Mouse (Mus musculus): Measurements from ENCODE around the gene Gcc2. TPM values are rescaled to one million over a fixed set of nuclear protein-coding genes. Genes with fewer than 3 reads are reported as not detected.
"Not testable (repeated sequence)": the region's sequence is repeated elsewhere in the genome, so short reads cannot be mapped to it uniquely, and the experiment has no call there.

Gene Gcc2
- polyA plus RNA-seq, 1 experiment from 2014 or later = 44.6 TPM

DNA sequence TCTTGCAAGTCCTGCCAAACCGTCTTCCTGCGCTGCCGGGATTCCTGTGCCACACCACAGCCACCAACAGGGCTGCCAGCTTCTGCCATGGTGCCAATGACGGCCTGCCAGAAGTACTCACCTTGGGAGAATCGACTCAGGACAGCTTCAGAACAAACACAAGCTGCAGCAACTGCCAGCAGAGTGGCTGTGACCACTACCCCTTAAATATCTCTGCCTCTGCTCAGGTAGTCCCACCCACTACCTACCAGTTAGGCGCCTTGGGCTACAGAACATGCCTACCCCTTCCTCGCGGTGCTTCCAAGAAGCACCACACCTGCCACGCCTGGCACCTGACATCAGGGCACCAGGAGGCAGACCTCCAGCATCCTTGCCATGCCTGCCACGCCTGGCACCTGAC lies 18.7 kb upstream of the Gcc2 start, which contains the start of gene Gm4981:
Gm4981 (minus strand) TSS at position 89 of the 400 bp plus-strand sequence.
- Histone ChIP-seq H3K9me3 (peaks cover 18% of the 10 kb centered on the region), H3K36me3 (no peaks in the 10 kb centered on the region), H3K27ac (no peak within 1 kb of the TSS), H3K4me1 (no peaks in the 10 kb centered on the region), H3K27me3 (ENCODE audit: insufficient read depth, poor library complexity, severe bottlenecking) (no peaks in the 10 kb centered on the region), H3K4me3 (no peak within 1 kb of the TSS)
- 84% methylated on average over 10 of the region's 10 CpGs for WGBS
- peak; percentile 83 for DNase-seq (ENCODE audit: low spot score)

GRCm38 (mm10) chr10:58238984-58239740 lies 16.1 kb upstream of the Gcc2 start:
- peak; percentile 94 for DNase-seq (ENCODE audit: low spot score)
- H3K4me1 ChIP-seq; H3K27me3 ChIP-seq (ENCODE audit: insufficient read depth, poor library complexity, severe bottlenecking); H3K9me3 ChIP-seq; H3K27ac ChIP-seq; H3K4me3 ChIP-seq; H3K36me3 ChIP-seq: not testable (repeated sequence)
- 73% methylated on average over 8 of the region's 8 CpGs for WGBS

DNA sequence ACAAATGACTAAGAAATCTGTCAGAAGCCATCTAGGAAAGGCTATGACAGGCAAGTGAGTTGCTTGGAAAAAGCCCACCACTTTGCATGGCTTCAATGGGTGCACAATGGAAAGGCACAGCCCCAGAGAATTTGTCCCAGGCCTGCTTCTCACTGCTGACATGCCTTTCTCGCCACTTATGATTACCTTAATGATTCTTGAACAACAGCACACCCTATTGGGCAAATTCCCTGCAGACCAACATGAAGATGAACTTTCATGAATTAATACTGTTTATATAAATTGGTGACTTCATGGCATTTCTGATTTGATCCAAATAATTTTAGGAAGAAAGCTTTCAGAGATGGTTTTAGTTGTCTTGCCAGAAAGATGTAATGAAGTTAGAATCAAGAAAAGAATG lies 5.8 kb upstream of the Gcc2 start:
- 23% methylated on average over 1 of the region's 1 CpGs for whole genome bisulfite sequencing
- H3K4me1 ChIP-seq = peaks cover under 1% of the 10 kb centered on the region; the same call in 1 of the 2 replicates
- H3K36me3 ChIP-seq = no peaks in the 10 kb centered on the region
- H3K27ac ChIP-seq = no peak overlapping the region
- no peaks in the 10 kb centered on the region for H3K27me3 ChIP-seq (ENCODE audit: insufficient read depth, poor library complexity, severe bottlenecking)
- DNase-seq (ENCODE audit: low spot score) = no peak
- no peak overlapping the region for H3K4me3 ChIP-seq
- H3K9me3 ChIP-seq = no peaks in the 10 kb centered on the region

GRCm38 (mm10) chr10:58254635-58255175 lies 592 bp upstream of the Gcc2 start:
- no peaks in the 10 kb centered on the region for H3K27me3 ChIP-seq (ENCODE audit: insufficient read depth, poor library complexity, severe bottlenecking)
- no peak for DNase-seq (ENCODE audit: low spot score)
- peak overlapping the region; percentile 91 for H3K4me3 ChIP-seq
- no peaks in the 10 kb centered on the region for H3K9me3 ChIP-seq
- H3K27ac ChIP-seq = peak overlapping the region; percentile 92; the same call in 1 of the 2 replicates
- peaks cover 14% of the 10 kb centered on the region; the same call in 1 of the 2 replicates for H3K36me3 ChIP-seq
- peaks cover 3% of the 10 kb centered on the region; the same call in 1 of the 2 replicates for H3K4me1 ChIP-seq
- WGBS = 43% methylated on average over 6 of the region's 6 CpGs

- WGBS = 6% methylated on average over 4 of the region's 4 CpGs
- peaks cover 3% of the 10 kb centered on the region; the same call in 1 of the 2 replicates for H3K4me1 ChIP-seq
- no peaks in the 10 kb centered on the region for H3K27me3 ChIP-seq (ENCODE audit: insufficient read depth, poor library complexity, severe bottlenecking)
- no peak for DNase-seq (ENCODE audit: low spot score)
- peaks cover 22% of the 10 kb centered on the region for H3K36me3 ChIP-seq
- no peaks in the 10 kb centered on the region for H3K9me3 ChIP-seq
- H3K27ac ChIP-seq = peak overlapping the region; percentile 92; the same call in 1 of the 2 replicates
- H3K4me3 ChIP-seq = peak overlapping the region; percentile 91
Measured at GRCm38 (mm10) chr10:58255954-58256353, 657 bp downstream of the Gcc2 start.

- peaks cover 3% of the 10 kb centered on the region; the same call in 1 of the 2 replicates for H3K4me1 ChIP-seq
- 73% methylated on average over 5 of the region's 5 CpGs for WGBS
- no peaks in the 10 kb centered on the region for H3K27me3 ChIP-seq (ENCODE audit: insufficient read depth, poor library complexity, severe bottlenecking)
- peaks cover 37% of the 10 kb centered on the region for H3K36me3 ChIP-seq
- H3K9me3 ChIP-seq = no peaks in the 10 kb centered on the region
- H3K4me3 ChIP-seq = no peak overlapping the region
- DNase-seq (ENCODE audit: low spot score) = no peak
- H3K27ac ChIP-seq = no peak overlapping the region
Measured at GRCm38 (mm10) chr10:58258466-58258865, 3.2 kb downstream of the Gcc2 start.

DNA sequence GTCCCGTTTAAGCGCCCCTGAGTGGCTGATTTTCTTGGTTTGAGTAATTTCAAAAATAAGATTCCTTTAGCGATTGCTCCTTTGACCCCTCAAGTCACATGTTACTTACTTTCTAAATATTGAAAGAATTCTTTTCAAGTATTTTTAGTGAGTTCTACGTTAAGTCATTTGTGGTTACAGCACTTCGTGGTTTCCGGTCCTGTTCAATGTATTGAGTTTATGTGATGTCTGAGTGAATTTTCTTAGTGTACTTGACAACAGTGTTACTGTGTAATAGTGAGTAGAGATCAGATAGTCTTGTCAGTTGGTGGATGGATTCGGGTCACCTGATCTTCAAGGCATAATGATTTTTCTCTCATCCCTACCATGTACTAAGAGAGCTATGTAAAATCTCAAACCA lies 26.9 kb downstream of the Gcc2 start:
- Histone ChIP-seq H3K27me3 (ENCODE audit: insufficient read depth, poor library complexity, severe bottlenecking) (peaks cover 35% of the 10 kb centered on the region), H3K36me3 (peaks cover 74% of the 10 kb centered on the region), H3K4me3 (no peak overlapping the region), H3K27ac (no peak overlapping the region), H3K9me3 (no peaks in the 10 kb centered on the region), H3K4me1 (no peaks in the 10 kb centered on the region)
- no peak for DNase-seq (ENCODE audit: low spot score)
- 90% methylated on average over 7 of the region's 7 CpGs for WGBS

DNA sequence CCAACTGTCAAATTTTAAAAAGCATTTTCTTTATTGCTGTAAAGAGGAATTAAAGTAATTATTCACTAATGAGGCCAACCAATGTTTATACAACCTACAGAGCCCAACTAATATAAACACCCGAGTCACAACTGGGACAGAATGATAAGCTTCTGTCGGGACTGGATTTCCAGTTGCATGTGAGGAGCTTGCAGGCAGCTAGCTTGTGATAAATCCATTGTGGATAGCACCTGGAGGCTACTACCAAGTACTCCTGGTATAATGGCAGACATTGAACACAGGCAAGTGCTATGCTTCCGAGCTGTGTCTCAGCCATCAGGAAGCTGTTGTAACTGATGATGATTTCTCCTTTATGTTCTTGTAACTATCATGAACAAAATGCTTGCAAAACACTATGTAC lies 35.4 kb downstream of the Gcc2 start:
- no peak overlapping the region for H3K27ac ChIP-seq
- 49% methylated on average over 3 of the region's 3 CpGs for WGBS
- peaks cover 83% of the 10 kb centered on the region for H3K36me3 ChIP-seq
- no peak overlapping the region for H3K4me3 ChIP-seq
- H3K9me3 ChIP-seq = no peaks in the 10 kb centered on the region
- no peak for DNase-seq (ENCODE audit: low spot score)
- H3K27me3 ChIP-seq (ENCODE audit: insufficient read depth, poor library complexity, severe bottlenecking) = no peaks in the 10 kb centered on the region
- no peaks in the 10 kb centered on the region for H3K4me1 ChIP-seq

DNA sequence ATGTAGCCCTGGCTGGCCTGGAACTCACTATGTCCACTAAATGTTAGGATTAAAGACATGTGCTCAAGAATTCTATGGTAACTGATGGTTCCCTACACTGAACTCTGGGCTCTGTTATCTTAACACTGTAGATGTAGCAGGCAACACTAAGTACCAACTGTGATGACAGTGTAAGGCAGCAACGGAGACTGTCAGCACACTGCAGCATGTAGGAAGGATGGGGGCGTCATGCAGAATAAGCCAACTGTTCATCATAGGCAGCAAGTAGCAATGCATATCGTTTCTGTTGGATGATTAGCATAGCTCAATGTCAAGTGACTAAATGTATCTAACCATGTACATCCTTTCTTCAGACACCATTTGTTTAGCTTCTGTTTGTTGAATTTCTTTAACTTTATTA lies 38.9 kb downstream of the Gcc2 start:
- no peak overlapping the region for H3K4me3 ChIP-seq
- no peak for DNase-seq (ENCODE audit: low spot score)
- no peak overlapping the region for H3K27ac ChIP-seq
- no peaks in the 10 kb centered on the region for H3K4me1 ChIP-seq
- WGBS = 91% methylated on average over 3 of the region's 3 CpGs
- peaks cover 91% of the 10 kb centered on the region for H3K36me3 ChIP-seq
- H3K27me3 ChIP-seq (ENCODE audit: insufficient read depth, poor library complexity, severe bottlenecking) = no peaks in the 10 kb centered on the region
- no peaks in the 10 kb centered on the region for H3K9me3 ChIP-seq

DNA sequence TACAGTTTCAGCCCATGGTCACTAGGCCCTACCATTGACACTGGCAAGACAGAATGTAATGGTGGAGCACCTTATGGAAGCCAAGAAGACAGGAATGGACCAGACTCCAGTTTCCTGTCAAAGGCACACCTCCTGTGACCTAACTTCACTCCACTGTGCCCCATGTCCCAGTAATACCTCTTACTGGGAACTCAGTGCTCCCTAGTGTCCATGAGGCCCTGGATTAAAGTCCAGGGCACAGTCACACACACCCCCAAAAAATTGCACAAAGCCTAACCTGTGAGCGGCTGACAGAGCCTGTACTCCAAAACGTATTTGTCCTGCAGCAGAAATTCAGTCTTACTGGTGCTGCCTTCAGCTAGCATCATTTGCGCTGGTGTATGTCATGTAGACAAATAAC lies 40.3 kb downstream of the Gcc2 start:
- Histone ChIP-seq H3K27ac (no peak overlapping the region), H3K9me3 (no peaks in the 10 kb centered on the region), H3K4me3 (no peak overlapping the region), H3K4me1 (no peaks in the 10 kb centered on the region), H3K36me3 (peaks cover 84% of the 10 kb centered on the region), H3K27me3 (ENCODE audit: insufficient read depth, poor library complexity, severe bottlenecking) (no peaks in the 10 kb centered on the region)
- 96% methylated on average over 3 of the region's 3 CpGs for WGBS
- no peak for DNase-seq (ENCODE audit: low spot score)

GRCm38 (mm10) chr10:58304996-58305395 lies 49.7 kb downstream of the Gcc2 start:
- peaks cover 57% of the 10 kb centered on the region for H3K36me3 ChIP-seq
- H3K4me3 ChIP-seq = no peak overlapping the region
- DNase-seq (ENCODE audit: low spot score) = no peak
- no peaks in the 10 kb centered on the region for H3K27me3 ChIP-seq (ENCODE audit: insufficient read depth, poor library complexity, severe bottlenecking)
- H3K4me1 ChIP-seq = no peaks in the 10 kb centered on the region
- H3K27ac ChIP-seq = no peak overlapping the region
- WGBS = 88% methylated on average over 7 of the region's 7 CpGs
- no peaks in the 10 kb centered on the region for H3K9me3 ChIP-seq

DNA sequence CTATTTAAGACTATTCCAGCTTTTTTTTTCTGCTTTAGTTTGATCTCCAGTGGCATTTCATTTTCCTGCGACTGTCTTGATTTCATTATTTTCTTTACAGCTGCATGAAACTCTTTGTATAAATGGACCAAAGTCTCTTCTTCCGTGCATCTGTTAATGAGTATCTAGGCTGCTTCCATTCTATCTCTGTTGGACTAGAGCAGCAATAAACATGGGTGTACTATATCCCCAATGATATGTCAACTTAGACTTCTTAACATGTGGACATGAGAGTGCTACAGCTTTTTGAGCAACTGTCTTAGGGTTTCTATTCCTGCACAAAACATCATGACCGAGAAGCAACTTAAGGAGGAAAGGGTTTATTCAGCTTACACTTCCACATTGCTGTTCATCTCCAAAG lies 51.6 kb downstream of the Gcc2 start:
- no peaks in the 10 kb centered on the region for H3K4me1 ChIP-seq
- peaks cover 60% of the 10 kb centered on the region for H3K36me3 ChIP-seq
- H3K27me3 ChIP-seq (ENCODE audit: insufficient read depth, poor library complexity, severe bottlenecking) = no peaks in the 10 kb centered on the region
- DNase-seq (ENCODE audit: low spot score) = no peak
- WGBS = 91% methylated on average over 3 of the region's 3 CpGs
- no peak overlapping the region for H3K4me3 ChIP-seq
- no peak overlapping the region for H3K27ac ChIP-seq
- no peaks in the 10 kb centered on the region for H3K9me3 ChIP-seq

GRCm38 (mm10) chr10:58310791-58311190 lies 55.5 kb downstream of the Gcc2 start:
- no peaks in the 10 kb centered on the region for H3K4me1 ChIP-seq
- H3K4me3 ChIP-seq = no peak overlapping the region
- no peaks in the 10 kb centered on the region for H3K27me3 ChIP-seq (ENCODE audit: insufficient read depth, poor library complexity, severe bottlenecking)
- no peak overlapping the region for H3K27ac ChIP-seq
- H3K9me3 ChIP-seq = 0 out of 2 replicates have a peak, but pooled peaks cover 4% of the 10 kb centered on the region
- H3K36me3 ChIP-seq = peaks cover 52% of the 10 kb centered on the region
- 58% methylated on average over 1 of the region's 1 CpGs for WGBS
- no peak for DNase-seq (ENCODE audit: low spot score)
